Mouse (Mus musculus) mammary gland, adult 2 months (tissue): ENCODE data around the gene Exosc10. TPM values are rescaled to one million over a fixed set of nuclear protein-coding genes. Genes with fewer than 3 reads are reported as not detected.

Experiments
- polyA plus RNA-seq: library from polyadenylated mRNA; depleted of rRNA; stranded (reverse); fragments of >200 nt; gene quantifications from 2 replicates; pipeline ENCODE4 v1.2.3, GENCODE M21; 2012; ENCODE audit warnings: low replicate concordance; rRNA removed

The Exosc10 gene
- polyA plus RNA-seq = 25.4 and 29.5 TPM in 2 replicates

GRCm38 (mm10) chr4:148558297-148559000 is at the start of gene Exosc10:
TSS of gene Exosc10 (plus strand) at chr4:148558429.

GRCm38 (mm10) chr4:148591171-148591630 is 33.0 kb downstream of the Exosc10 start, which contains the start of gene Srm:
TSS of gene Srm (plus strand) at chr4:148591503.

GRCm38 (mm10) chr4:148602357-148603120 is 44.3 kb downstream of the Exosc10 start, which contains the start of gene Masp2:
TSS of gene Masp2 (plus strand) at chr4:148602554.

GRCm38 (mm10) chr4:148626623-148627185 is 68.5 kb downstream of the Exosc10 start, which contains the start of gene Tardbp:
TSS of gene Tardbp (minus strand) at chr4:148627019.

Other genes with a start within 250 kb of the Exosc10 start
- gene Ubiad1, start 113.7 kb upstream of the Exosc10 start, polyA plus RNA-seq = 24.3 and 33.5 TPM in 2 replicates
- 21.6 and 24.9 TPM in 2 replicates for gene Mtor, start 109.8 kb upstream of the Exosc10 start, polyA plus RNA-seq
- 1.2 and 1.6 TPM in 2 replicates for gene Angptl7, start 58.0 kb upstream of the Exosc10 start, polyA plus RNA-seq
- gene Srm, start 33.1 kb downstream of the Exosc10 start, polyA plus RNA-seq = 52.4 and 89.7 TPM in 2 replicates
- gene Masp2, start 44.1 kb downstream of the Exosc10 start, polyA plus RNA-seq = 5.7 and 5.9 TPM in 2 replicates
- 31.8 and 84.4 TPM in 2 replicates for gene Tardbp, start 68.6 kb downstream of the Exosc10 start, polyA plus RNA-seq
- gene Gm572, start 84.9 kb downstream of the Exosc10 start, polyA plus RNA-seq = 0.63 TPM in 1 of 2 replicates, not detected in the other
- 15.6 and 22.6 TPM in 2 replicates for gene Casz1, start 246.0 kb downstream of the Exosc10 start, polyA plus RNA-seq